Mouse (Mus musculus) hindbrain, embryonic 12.5 days (tissue): Measurements from ENCODE around the gene Plcl2. TPM values are rescaled to one million over a fixed set of nuclear protein-coding genes. Genes with fewer than 3 reads are reported as not detected.
"Not testable (repeated sequence)": the region's sequence is repeated elsewhere in the genome, so short reads cannot be mapped to it uniquely, and the experiment has no call there.

Source experiments
- ATAC-seq: fragments of 200-750 bp; cut with Nextera tagmentation; 2 replicates; pipeline ENCODE4 v1.8.0; 2017; ENCODE audit warnings: moderate TSS enrichment; ENCODE audit not compliant: low FRiP score
- H3K27ac ChIP-seq: fragments of 300-500 bp; sonication (generic); 2 replicates; pipeline ENCODE4 v1.5.1; 2016; ENCODE audit warnings: mild to moderate bottlenecking
- H3K27me3 ChIP-seq: fragments of 300-500 bp; sonication (generic); 2 replicates; pipeline ENCODE4 v1.6.1; 2016; ENCODE audit warnings: mild to moderate bottlenecking
- H3K36me3 ChIP-seq: fragments of 300-500 bp; sonication (generic); 2 replicates; pipeline ENCODE4 v1.6.1; 2016; ENCODE audit warnings: mild to moderate bottlenecking
- H3K4me1 ChIP-seq: fragments of 300-500 bp; sonication (generic); 2 replicates; pipeline ENCODE4 v1.6.1; 2016
- H3K4me2 ChIP-seq: fragments of 300-500 bp; sonication (generic); replicated peaks from 2 replicates; pipeline ENCODE4 v1.6.1; 2016; ENCODE audit warnings: mild to moderate bottlenecking
- H3K4me3 ChIP-seq: fragments of 300-500 bp; sonication (generic); 2 replicates; pipeline ENCODE4 v1.5.1; 2016; ENCODE audit warnings: mild to moderate bottlenecking
- H3K9ac ChIP-seq: fragments of 300-500 bp; sonication (generic); 2 replicates; pipeline ENCODE4 v1.6.1; 2016; ENCODE audit warnings: mild to moderate bottlenecking, moderate library complexity
- H3K9me3 ChIP-seq: fragments of 300-500 bp; sonication (generic); replicated peaks from 2 replicates; pipeline ENCODE4 v1.6.1; 2016; ENCODE audit warnings: mild to moderate bottlenecking
- WGBS: fragments of 180-500 bp; shearing (Covaris S2); methylation state at CpG from one replicate; pipeline ENCODE4 v1.1.7; 2016; 5-methylcytosine and 5-hydroxymethylcytosine counted together
- polyA plus RNA-seq: library from polyadenylated mRNA; unstranded; fragments of >200 nt; fragmentation: Nextera tagmentation; extraction: Ambion mirVana; gene quantifications from 2 replicates; pipeline ENCODE4 v1.2.1, GENCODE M21; 2016

Plcl2 gene
- polyA plus RNA-seq, 1 experiment from 2014 or later, result 9.2 TPM

- no peaks in the 10 kb centered on the region for H3K36me3 ChIP-seq
- 84% methylated on average over 5 of the region's 5 CpGs for WGBS
- no peak overlapping the region for H3K4me3 ChIP-seq
- H3K9me3 ChIP-seq, result no peaks in the 10 kb centered on the region
- no peak overlapping the region for H3K27ac ChIP-seq
- H3K27me3 ChIP-seq, result no peaks in the 10 kb centered on the region
- H3K4me2 ChIP-seq, result no peak overlapping the region
- H3K4me1 ChIP-seq, result no peaks in the 10 kb centered on the region
- no peak overlapping the region for H3K9ac ChIP-seq
- no peak for ATAC-seq
Observed at GRCm38 (mm10) chr17:50519588-50519987, 10.4 kb downstream of the Plcl2 start.

GRCm38 (mm10) chr17:50522473-50523083 is 13.4 kb downstream of the Plcl2 start:
- Histone ChIP-seq H3K4me3 (no peak overlapping the region), H3K27me3 (no peaks in the 10 kb centered on the region), H3K9ac (no peak overlapping the region), H3K9me3 (no peaks in the 10 kb centered on the region), H3K4me2 (no peak overlapping the region), H3K4me1 (no peaks in the 10 kb centered on the region), H3K27ac (no peak overlapping the region), H3K36me3 (no peaks in the 10 kb centered on the region)
- ATAC-seq, result no peak
- WGBS, result 80% methylated on average over 5 of the region's 5 CpGs

GRCm38 (mm10) chr17:50524970-50525369 is 15.8 kb downstream of the Plcl2 start:
- Histone ChIP-seq H3K27me3 (no peaks in the 10 kb centered on the region), H3K9me3 (no peaks in the 10 kb centered on the region), H3K27ac (no peak overlapping the region), H3K9ac (no peak overlapping the region), H3K4me1 (no peaks in the 10 kb centered on the region), H3K4me2 (no peak overlapping the region), H3K4me3 (no peak overlapping the region), H3K36me3 (no peaks in the 10 kb centered on the region)
- no peak for ATAC-seq
- WGBS, result 80% methylated on average over 6 of the region's 6 CpGs

- WGBS, result 60% methylated on average over 2 of the region's 2 CpGs
- Histone ChIP-seq H3K9ac (no peak overlapping the region), H3K4me2 (no peak overlapping the region), H3K27ac (no peak overlapping the region), H3K4me3 (no peak overlapping the region), H3K36me3 (no peaks in the 10 kb centered on the region), H3K27me3 (no peaks in the 10 kb centered on the region), H3K9me3 (no peaks in the 10 kb centered on the region), H3K4me1 (no peaks in the 10 kb centered on the region)
- ATAC-seq, result no peak
Observed at GRCm38 (mm10) chr17:50525821-50526220, 16.6 kb downstream of the Plcl2 start.

GRCm38 (mm10) chr17:50530089-50530488 is 20.9 kb downstream of the Plcl2 start:
- Histone ChIP-seq H3K36me3 (no peaks in the 10 kb centered on the region), H3K9ac (no peak overlapping the region), H3K27me3 (no peaks in the 10 kb centered on the region), H3K4me2 (no peak overlapping the region), H3K9me3 (no peaks in the 10 kb centered on the region), H3K4me3 (no peak overlapping the region), H3K4me1 (no peaks in the 10 kb centered on the region), H3K27ac (no peak overlapping the region)
- WGBS, result 90% methylated on average over 8 of the region's 8 CpGs
- no peak for ATAC-seq

- H3K36me3 ChIP-seq, ATAC-seq, H3K27ac ChIP-seq, H3K9ac ChIP-seq, H3K9me3 ChIP-seq, H3K27me3 ChIP-seq, H3K4me1 ChIP-seq, H3K4me3 ChIP-seq, H3K4me2 ChIP-seq: not testable (repeated sequence)
- 95% methylated on average over 2 of the region's 2 CpGs for WGBS
Observed at GRCm38 (mm10) chr17:50534889-50535288, 25.7 kb downstream of the Plcl2 start.

- H3K4me1 ChIP-seq, result no peaks in the 10 kb centered on the region
- H3K27ac ChIP-seq, result no peak overlapping the region
- H3K4me2 ChIP-seq, result no peak overlapping the region
- H3K27me3 ChIP-seq, result no peaks in the 10 kb centered on the region
- WGBS, result 88% methylated on average over 4 of the region's 4 CpGs
- H3K4me3 ChIP-seq, result no peak overlapping the region
- no peak for ATAC-seq
- no peaks in the 10 kb centered on the region for H3K9me3 ChIP-seq
- no peak overlapping the region for H3K9ac ChIP-seq
- H3K36me3 ChIP-seq, result no peaks in the 10 kb centered on the region
Observed at GRCm38 (mm10) chr17:50536409-50537194, 27.4 kb downstream of the Plcl2 start.

GRCm38 (mm10) chr17:50537786-50538185 is 28.6 kb downstream of the Plcl2 start:
- no peak overlapping the region for H3K27ac ChIP-seq
- ATAC-seq, result no peak
- 88% methylated on average over 2 of the region's 2 CpGs for WGBS

GRCm38 (mm10) chr17:50544860-50545259 is 35.7 kb downstream of the Plcl2 start:
- no peak overlapping the region for H3K4me3 ChIP-seq
- H3K4me2 ChIP-seq, result no peak overlapping the region
- no peaks in the 10 kb centered on the region for H3K27me3 ChIP-seq
- no peaks in the 10 kb centered on the region for H3K36me3 ChIP-seq
- no peak for ATAC-seq
- no peak overlapping the region for H3K9ac ChIP-seq
- H3K27ac ChIP-seq, result no peak overlapping the region
- peaks cover 5% of the 10 kb centered on the region; the same call in 1 of the 2 replicates for H3K9me3 ChIP-seq
- H3K4me1 ChIP-seq, result no peaks in the 10 kb centered on the region
- 84% methylated on average over 1 of the region's 1 CpGs for WGBS

More at GRCm38 (mm10) chr17:50537786-50538185, 28.6 kb downstream of the Plcl2 start:
- H3K4me2 ChIP-seq, result no peak overlapping the region
- no peaks in the 10 kb centered on the region for H3K27me3 ChIP-seq
- H3K36me3 ChIP-seq, result no peaks in the 10 kb centered on the region
- no peak overlapping the region for H3K4me3 ChIP-seq
- no peak overlapping the region for H3K9ac ChIP-seq
- no peaks in the 10 kb centered on the region for H3K4me1 ChIP-seq
- peaks cover 5% of the 10 kb centered on the region; the same call in 1 of the 2 replicates for H3K9me3 ChIP-seq

- 81% methylated on average over 6 of the region's 6 CpGs for WGBS
- Histone ChIP-seq H3K27ac (no peak overlapping the region), H3K9me3 (peaks cover 5% of the 10 kb centered on the region; the same call in 1 of the 2 replicates), H3K9ac (no peak overlapping the region), H3K4me3 (no peak overlapping the region), H3K4me1 (no peaks in the 10 kb centered on the region), H3K27me3 (no peaks in the 10 kb centered on the region), H3K4me2 (no peak overlapping the region), H3K36me3 (no peaks in the 10 kb centered on the region)
- ATAC-seq, result no peak
Observed at GRCm38 (mm10) chr17:50545274-50545673, 36.1 kb downstream of the Plcl2 start.

GRCm38 (mm10) chr17:50552130-50552529 is 42.9 kb downstream of the Plcl2 start:
- H3K27ac ChIP-seq, result no peak overlapping the region
- no peaks in the 10 kb centered on the region for H3K36me3 ChIP-seq
- no peak overlapping the region for H3K9ac ChIP-seq
- no peak overlapping the region for H3K4me2 ChIP-seq
- 80% methylated on average over 2 of the region's 2 CpGs for WGBS
- no peak for ATAC-seq
- no peak overlapping the region for H3K4me3 ChIP-seq
- H3K4me1 ChIP-seq, result no peaks in the 10 kb centered on the region
- H3K9me3 ChIP-seq, result no peaks in the 10 kb centered on the region
- H3K27me3 ChIP-seq, result no peaks in the 10 kb centered on the region

- H3K4me2 ChIP-seq, result no peak overlapping the region
- ATAC-seq, result no peak
- H3K36me3 ChIP-seq, result no peaks in the 10 kb centered on the region
- no peak overlapping the region for H3K27ac ChIP-seq
- no peaks in the 10 kb centered on the region for H3K27me3 ChIP-seq
- no peak overlapping the region for H3K9ac ChIP-seq
- WGBS, result 82% methylated on average over 12 of the region's 12 CpGs
- no peaks in the 10 kb centered on the region for H3K9me3 ChIP-seq
- H3K4me1 ChIP-seq, result no peaks in the 10 kb centered on the region
- H3K4me3 ChIP-seq, result no peak overlapping the region
Observed at GRCm38 (mm10) chr17:50557566-50558238, 48.5 kb downstream of the Plcl2 start.
